Mouse (Mus musculus): ENCODE data around the gene Tbc1d16. TPM values are rescaled to one million over a fixed set of nuclear protein-coding genes. Genes with fewer than 3 reads are reported as not detected.
A peak's percentile ranks its signal among the peaks of the same experiment; 100 is the strongest.

Tbc1d16 gene
- polyA plus RNA-seq, 2 experiments from 2014 or later, result 0.75 to 0.78 TPM

DNA sequence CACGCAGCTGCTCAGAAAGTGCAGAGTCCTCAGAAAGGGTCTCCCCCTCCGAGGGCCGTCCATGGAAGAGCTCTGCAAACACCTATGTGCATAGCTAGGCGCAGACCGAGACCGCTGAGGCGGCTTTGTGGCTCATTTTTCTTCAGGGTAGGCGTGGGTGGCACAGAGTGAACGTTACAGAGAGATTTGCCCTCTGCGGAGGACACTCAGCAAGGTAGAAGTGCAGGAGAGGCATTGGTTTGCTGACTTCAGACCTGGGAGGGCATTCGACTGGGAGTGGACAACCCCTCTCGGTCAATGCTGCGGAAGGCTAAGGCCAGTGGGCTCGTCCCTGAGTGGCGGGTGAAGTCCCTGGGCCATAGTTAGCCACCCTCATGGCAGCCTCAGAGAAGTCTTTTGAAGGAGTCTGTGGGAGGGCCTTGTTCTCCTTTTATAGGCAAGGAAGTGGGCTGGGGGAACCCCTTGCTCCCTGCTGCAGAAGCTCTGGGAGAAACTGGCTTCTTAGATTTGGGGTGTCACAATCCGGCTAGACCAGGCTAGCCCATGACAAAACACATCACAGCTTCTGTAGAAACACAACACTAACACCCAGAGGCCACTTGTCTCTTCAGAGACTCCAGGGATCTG is 84.8 kb downstream of the Tbc1d16 start:
- peak; percentile 72 for ATAC-seq

DNA sequence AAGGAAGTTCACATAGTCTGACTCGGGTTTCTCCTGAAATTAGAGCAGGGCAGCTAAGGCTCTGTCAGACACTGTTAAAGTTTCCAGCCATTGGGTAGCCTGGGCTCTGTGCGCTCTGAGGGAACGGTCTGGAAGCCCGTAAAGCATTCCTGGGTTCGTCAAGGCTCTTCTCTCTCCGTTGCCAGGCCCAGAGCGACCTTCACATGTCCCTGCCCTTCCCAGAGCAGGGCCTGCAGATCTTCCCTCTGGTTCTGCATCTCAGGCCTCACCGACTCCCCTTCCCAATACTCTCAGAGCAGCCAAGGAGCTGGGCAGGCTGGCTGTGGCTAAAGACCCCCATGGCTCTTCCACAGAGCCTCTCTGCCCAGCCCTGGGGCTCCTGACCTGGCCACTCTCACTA is 85.7 kb downstream of the Tbc1d16 start:
- no peak for ATAC-seq

DNA sequence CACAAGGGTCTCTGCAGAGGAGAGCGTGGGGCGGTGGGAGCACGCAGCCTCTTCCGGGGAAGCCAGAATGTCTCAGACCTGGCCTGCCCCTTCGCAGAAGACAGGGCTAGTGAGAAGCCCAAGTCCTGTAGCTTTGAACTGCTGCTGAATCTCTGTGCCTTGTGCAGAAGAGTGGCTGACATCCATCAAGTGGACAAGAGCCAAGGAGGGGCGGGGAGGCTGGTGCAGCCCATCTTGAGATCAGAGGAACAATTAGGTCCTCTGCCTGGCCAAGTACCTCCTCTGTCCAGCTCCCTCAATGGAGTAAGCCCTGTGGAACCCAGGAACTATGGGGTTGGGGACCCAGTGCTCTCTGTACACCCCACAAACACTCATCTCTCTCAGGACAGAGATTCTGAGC is 89.3 kb downstream of the Tbc1d16 start:
- ATAC-seq, result no peak

DNA sequence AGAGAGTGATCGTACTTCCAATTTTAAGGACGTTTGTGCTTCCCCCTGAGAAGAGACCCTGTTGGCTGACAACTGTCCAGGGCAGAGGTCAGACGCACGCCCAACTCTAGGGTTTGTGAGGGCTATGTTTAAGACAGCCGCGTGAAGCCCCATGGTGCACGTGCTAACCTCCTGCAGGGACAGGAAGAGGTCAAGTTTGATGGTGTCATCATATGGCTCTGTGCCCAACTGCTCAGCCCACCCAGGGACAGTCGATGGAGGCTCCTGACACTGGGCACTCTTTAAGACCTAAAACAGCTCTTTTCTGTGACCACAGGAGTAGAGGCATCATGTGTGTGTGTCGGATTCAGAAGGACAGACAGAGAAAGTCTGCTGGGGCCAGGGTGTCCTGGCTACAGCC is 90.1 kb downstream of the Tbc1d16 start:
- no peak for ATAC-seq

DNA sequence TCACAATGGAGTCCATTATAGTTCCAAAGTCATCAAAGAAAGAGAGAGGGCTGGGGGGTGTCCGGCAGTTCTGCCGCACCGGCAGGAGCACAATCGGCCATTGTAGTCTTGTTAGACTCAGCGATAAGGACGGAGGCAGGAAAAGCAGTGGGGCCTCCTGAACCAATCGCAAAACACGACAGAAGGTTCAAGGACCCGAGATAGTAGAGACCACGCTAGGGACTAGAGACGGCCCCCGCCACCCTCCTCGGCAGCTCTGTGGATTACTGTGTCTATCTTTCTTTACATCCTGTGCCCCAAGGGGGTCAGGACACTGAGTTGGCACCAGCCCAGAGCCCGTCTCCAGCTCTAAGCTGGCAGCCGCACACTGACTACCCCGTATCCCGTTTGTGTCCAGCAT is 93.7 kb downstream of the Tbc1d16 start:
- ATAC-seq, result peak; percentile 36

DNA sequence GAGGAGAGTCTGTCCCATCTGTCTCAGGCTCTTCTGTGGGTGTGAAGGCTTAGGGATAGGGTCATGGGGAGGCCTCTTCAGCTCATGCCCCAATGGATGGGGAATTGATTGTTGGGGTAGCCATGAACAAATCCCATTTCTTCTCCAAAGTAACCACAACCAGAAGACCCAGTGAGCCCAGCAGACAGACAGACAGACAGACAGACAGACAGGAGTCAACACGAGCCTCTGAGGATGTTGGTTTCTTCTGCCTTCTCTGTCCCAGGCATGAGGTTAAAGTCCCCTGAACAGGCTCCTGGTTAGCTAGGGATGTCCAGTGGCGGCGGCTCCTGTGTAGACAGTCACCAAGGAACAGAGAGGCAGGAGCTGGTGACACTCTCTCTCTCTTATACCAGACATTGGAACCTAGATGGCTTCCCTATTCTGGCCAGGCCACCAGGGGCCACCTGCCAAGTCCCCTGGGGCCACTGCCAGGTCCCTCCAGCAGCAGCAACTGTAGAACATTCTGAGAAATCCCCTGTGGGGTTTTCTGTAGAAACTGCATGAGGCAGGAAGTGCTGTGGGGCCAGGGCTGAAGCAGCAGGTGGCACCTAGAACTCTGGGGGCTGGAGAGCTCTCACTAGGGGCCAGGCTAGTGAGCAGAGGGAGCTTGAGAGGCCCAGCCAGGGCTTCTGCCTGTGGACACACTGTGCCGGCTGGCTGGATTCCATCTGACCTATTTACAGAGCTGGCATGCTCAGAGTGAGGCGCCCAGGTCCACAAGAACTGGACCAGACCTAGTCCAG is 94.7 kb downstream of the Tbc1d16 start:
- peak; percentile 84 for ATAC-seq

DNA sequence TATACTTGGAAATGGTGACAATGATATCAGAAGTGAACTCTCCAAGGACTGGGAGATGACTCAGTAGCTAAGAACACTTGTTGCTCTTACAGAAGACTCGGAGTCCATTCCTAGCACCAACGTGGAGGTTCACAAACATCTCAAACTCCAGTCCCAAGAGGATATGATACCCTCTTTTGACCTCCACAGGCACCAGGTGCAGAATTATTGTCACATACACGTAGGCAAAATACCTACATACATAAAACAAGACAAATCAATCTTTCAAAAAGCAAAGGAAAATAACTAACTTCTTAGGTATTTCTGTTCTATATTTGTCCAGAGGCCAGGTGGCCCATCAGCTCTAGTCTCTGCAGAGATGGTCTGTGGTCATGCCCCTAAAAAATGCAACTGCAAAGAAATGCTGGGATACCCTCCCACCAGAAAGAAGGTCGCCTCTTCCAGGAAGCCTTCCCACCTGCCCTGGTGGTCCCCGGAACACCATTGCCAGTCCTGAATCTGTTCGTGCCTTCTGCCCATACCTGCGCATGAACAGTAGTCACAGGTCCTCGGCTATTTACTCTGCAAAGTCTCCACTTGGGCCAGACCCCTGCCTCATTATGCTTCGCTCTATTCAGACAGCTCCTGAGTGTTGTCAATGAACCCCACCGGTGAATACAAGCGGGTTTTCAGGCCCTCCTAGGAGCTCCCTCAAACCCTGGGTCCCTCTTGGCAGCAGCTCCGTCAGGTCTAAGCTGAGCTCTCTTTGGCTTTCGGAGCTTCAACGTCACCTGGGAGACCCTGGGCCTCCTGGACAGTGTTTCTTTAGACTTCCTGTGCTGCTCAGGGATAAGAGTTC is 95.9 kb downstream of the Tbc1d16 start:
- ATAC-seq, result no peak

DNA sequence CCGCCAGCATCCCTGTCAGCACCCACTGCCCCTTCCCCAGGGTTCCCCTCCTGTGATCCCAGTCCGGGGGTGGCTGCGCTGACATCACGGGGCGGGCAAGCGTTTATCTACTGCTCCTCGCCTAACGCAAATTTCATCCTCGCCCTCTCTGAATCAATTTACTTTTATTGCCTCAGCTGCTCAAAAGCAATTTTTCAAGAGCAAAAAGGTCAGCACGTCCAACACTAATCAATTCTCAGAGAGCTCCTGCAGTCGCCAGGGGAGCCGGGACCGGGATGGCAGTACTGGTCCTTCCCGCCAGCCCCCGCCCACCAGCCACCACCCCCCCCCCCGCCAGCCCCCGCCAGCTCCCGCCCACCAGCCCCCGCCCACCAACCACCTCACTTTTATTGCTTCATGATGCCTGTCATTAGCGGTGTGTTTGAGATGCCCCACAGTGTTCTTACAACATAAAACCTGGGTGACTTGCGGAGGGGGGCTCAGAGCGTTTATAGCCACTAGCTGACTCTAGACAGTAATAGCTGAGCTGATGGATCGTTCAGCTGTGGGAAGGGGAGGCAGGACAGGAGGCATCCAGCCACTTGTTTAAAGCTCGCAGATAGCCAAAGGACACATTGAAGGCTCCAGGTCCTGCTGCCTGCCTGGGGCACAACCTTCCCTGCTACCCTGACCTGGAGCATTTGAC is 98.1 kb downstream of the Tbc1d16 start:
- ATAC-seq, result no peak

DNA sequence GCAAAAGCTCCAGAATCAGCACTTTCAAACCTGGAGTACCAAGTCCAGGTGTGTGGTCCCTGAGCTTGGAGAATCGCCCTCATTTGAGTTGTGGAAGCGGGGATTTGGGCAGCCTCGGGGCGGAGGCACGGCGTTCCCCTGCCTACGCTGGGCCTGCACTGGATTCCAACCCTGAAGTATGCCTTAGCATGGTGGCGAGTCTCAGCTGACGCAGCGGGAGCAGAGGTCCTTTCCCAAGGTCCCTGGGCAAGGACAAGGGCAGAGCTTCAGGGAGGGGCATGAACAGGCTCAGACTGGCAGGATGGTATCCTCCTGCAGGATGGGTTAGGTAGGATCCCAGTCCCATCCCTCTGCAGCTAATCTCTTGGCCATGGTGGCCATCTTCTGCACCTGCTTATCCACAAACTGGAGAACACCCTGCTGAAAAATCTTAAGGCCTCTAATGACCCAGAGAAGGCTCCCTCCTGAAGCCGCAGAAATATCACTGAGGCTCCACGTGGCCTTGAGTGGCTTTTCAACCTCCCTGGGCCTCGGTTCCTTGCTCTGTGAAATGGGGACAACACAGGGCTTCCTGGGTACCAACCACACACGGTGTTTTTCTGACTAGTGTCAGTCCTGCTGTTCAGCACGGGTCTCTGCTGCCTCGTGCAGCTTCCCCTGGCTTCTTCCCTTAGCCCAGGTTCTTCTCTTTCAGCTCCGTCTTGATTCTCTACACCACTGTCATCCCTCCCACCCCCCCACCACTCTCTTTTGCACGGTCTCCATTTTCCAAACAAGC is 98.8 kb downstream of the Tbc1d16 start:
- no peak for ATAC-seq

DNA sequence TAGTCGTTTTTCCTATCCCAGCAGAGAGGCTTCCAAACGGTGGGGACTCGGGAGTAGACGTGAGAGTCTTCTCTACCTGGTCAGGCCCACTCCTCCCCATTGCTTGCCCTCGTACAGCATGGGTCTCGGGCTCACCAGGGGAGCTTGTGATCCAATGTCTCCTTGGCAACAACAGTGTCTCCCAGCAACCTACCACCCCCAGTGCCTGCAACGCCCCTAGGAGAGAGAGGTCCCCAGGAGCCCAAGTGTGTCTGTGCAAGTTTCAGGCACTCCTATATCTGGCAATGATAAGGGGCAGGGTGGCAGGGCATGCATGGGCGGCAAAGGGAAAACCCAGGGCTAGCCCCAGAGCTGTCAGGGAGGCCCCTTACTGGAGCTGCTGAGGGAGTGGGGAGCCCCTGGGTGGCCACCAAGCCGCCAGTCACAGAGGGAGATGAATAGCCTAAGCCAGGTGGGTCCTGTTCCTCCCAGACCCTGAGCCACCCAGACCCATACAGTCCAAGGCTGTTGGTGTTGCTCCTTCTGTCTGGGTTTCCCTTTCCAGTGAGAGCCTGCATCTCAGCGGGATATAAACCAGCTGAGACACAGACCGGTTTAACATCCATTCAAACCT is 99.5 kb downstream of the Tbc1d16 start:
- no peak for ATAC-seq

DNA sequence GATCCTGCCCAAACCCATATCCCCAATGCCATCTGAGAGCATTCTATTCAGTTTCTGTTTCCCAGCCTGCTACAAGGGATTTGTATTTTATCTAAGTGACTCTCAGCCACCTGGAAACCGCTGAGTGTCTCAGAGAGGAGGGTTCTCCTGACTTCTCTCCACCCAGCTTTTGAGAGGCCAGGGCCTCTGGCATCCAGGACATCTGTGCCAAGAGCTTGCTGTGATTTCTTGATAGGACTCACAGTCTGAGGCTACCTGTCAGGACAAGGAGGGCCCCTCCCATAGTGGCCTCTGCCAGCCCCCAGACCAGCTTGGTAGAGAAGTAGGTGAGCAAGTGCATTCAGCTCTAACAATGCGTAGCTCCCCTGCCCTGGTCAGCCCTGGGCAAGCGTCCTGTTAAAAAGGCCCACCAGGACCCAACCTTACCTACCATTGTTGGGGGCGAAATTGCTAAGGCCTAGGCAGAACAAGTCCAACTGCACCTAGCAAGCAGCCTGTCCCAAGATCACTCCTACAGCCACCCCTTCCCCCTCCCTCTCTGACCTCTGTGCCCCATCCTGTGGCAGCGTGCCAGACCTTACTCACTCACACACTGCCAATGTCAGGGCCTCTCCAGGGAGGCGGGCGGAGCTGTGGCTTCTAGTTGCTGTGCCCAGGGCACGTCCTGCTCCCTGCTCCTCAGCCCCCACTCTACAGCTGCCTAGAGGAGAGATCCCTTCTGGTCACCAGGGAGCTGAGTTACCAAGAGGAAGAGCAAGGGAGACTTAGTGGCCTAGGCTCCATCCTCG is 100.4 kb downstream of the Tbc1d16 start:
- peak; percentile 36 for ATAC-seq

DNA sequence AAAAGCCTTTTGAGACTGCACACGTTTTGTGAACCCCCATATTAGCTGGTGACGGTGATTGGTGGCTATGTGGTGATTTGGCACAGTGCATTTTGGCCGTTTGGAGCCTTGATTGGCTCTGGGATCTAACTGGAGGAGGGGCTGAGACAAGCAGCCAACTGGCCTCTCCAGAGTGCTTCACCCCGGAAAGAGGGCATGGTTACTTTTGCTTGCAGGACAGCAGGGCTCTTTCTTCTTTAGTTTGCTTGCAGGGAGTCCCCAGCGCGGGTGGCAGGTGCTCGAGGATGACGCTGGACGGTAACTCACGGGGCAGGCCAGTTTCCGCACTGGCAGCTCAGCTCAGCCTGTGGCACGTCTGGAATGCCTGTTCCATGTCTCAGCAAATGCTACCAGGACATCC is 101.2 kb downstream of the Tbc1d16 start:
- ATAC-seq, result no peak

DNA sequence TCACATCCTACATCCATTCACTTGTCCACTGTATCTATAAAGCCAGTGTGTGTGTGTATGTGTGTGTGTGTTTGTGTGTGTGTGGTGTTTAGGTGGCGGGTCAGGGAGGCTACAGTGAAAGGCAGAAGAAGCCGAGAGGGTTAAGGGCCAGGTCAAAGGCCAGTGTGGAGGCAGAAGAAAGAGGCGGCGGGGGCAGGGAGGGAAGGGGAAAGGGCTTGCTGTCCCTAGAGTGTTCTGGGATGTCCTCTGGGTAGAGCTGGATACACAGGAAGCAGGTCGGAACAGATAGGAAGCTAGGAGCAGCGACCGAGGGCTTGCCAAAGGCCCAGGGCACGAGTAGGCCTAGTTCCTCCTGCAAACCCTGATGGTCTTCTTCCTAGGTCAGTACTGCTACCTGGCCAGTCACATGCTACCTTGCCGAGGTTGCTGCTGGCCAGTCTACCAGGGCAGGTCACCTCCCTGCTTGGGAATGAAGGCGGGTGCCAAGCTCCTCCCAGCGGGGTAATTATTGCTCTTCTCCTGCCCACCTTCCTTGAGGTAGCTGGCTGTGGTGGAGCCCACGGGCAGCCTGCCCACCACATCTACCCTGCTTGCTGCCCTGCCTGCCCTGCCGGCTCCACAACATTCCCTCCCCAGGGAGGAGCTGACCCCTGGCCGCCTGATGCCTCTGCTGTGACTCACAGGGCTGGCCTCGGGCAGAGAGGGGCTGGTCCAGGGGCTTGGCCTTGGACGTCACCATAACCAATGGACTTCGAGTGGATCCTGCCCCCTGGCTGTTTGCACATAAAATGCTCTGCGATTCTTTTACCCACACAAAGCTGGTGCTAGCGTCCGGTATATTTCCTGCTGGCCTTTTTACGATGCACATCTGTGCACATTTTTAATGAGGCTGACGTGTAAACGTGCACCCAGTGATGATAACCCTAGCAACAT is 102.1 kb downstream of the Tbc1d16 start:
- no peak for ATAC-seq

DNA sequence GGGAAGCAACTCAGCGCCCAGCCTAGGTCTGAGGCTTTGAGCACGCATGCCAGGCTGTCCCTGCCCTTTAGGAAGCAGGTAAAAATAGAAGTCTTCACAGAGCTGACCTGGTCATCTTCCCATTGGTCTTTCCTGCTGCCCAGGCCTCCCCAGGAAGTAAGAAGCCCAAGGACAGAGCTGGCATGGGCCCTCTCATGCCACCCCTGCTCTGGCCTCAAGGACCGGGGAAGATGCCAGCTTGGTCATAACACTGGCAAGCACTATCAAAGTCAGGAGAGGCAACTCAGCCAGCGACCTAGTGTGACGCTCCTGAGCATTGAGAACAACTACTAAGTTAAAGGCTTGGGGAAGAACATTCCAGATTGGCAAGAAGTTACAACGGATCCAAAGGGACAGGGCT is 103.8 kb downstream of the Tbc1d16 start:
- ATAC-seq, result no peak

DNA sequence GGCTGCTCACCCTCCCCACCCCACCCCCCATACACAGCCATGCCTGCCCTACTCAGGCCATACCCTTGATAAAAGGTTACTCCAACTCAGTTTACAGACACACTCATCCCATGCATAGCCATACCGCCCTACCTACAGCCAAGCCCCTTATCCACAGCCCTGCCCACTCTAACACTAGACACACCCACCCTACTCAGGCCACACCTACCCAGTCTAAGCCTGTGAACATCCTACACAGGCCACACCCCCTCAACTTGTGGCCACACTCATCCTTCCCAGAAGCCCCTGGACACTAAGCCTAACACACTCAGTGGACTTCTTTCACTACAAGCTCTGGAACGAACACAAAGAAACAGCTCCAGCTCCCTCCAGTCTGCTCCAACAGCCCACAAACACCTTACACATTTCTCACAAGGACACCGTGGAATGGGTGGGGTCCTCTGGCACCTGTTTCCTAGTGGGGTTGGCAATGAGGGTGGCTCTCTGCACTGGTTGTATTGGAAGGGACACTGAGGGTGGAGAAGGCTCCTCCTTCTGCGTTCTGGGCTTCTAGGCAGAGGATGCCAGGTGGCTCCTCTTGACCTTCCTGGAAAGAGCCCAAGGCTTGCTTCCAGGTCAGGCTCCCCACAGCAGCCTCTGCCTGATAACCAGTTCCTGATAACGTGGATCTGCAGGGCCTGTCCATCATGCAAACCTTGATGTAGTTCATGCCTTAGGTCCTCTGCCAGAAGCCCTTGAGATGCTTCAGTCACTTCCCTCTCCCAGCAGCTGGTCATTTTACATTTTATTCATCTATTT is 104.6 kb downstream of the Tbc1d16 start:
- ATAC-seq, result no peak

DNA sequence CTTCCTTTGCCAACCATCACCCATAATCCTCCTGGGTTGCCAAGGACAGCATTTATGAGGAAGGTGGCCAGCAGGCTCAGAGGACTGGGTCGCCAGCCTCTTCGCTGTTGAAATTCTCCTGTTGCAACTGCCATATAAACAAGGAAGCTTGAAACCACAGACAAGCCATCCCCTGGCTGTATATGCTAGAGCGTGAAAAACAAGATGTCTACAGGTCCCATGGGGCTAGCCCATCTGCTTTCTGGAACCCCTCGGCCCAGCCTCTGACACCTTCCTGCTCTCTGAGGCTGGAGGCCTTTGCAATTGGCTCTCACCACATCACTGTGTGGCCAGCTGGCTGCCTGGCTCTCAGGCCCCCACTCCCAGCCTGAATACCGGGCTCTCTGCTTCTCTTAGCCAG is 105.9 kb downstream of the Tbc1d16 start:
- no peak for ATAC-seq

DNA sequence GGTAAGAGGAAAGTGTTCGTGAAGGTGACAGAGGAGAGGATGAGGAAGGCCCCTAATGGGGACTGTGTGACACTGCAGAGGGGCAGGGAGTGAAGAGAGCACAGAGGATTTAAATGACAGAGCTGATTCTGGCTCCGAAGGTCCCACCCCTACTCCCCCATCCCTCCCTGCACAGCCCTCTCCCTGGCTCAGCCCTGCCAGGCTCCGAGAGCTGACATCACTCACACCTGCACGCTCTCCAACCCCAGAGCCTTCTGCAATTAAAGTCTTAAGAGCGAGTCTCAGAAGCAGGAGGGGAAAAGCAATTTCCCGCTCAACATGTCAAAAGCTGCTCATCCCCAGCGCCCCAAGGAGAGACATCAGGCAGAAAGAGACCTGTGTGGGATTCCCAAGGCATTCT is 109.4 kb downstream of the Tbc1d16 start:
- no peak for ATAC-seq

DNA sequence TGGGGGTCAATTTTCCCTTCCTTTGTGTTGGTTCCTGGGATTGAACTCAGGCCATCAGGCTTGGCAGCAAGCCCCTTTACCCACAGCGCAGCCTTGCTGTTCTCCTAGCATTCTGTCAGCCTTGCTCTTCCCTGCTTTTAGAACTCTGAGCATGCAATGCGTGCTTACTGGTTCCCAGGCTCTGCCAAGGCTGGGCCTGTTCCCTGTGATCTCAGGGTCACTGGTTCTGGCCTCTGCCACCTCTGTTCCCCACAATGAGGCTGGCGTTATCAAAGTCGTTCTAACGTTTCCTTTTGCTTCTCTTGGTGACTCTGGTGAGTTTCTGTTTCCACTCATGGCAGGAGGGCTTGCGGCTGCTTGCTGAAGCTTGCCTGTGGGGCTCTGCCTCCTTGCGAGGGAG is 110.4 kb downstream of the Tbc1d16 start:
- ATAC-seq, result no peak

DNA sequence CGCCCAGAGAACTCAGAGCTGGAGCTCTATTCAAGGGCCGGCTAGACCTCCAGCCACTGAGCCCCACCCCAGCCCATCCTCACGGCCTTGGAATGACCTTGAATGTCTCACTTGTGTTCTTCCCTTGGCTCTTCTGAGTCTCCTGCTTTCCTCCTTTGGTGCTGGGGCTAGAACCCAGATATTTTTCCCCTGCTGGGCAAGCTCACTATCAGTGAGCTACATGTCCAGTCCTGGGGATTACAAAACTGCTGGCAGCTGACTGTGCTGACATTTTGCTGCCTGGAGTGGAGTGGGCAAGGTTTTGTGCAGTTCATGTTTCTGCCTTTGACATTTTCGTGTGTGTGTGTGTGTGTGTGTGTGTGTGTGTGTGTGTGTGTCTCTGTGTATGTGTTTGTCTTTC is 111.3 kb downstream of the Tbc1d16 start:
- no peak for ATAC-seq
